Mouse (Mus musculus): ENCODE measurements around the gene Btf3.

- no peak; a peak in 1 of 6 replicates for TF ChIP-seq CTCF (IDR thresholded peaks at IDR 0.05 in 2 of 3, conservative IDR thresholded peaks at IDR 0.05 in 1 of 3; ENCODE audit: control insufficient read depth in 1 of 3, insufficient read depth in 1 of 3, low read depth in 2 of 3, low read length in 3 of 3, poor library complexity in 1 of 3, severe bottlenecking in 1 of 3)
- no peak for TF ChIP-seq USF1 (IDR thresholded peaks at IDR 0.05; ENCODE audit: low read depth, low read length)
These were observed 11.5 kb downstream of the Btf3 start for GRCm38 (mm10) chr13:98305257-98305656.

All from MEL (cell line).